Mouse (Mus musculus) megakaryocyte, adult 5-6 weeks (primary cell): ENCODE measurements around the gene Mmp24. TPM values are rescaled to one million over a fixed set of nuclear protein-coding genes. Genes with fewer than 3 reads are reported as not detected.
"Not testable (repeated sequence)": the region's sequence is repeated elsewhere in the genome, so short reads cannot be mapped to it uniquely, and the experiment has no call there.

Experiments
- ATAC-seq: 2 replicates; pipeline ENCODE4 v1.8.0; 2016; ENCODE audit warnings: mild to moderate bottlenecking, inconsistent platforms; ENCODE audit not compliant: poor library complexity, severe bottlenecking
- total RNA-seq, 2 experiments: library from RNA; stranded (forward) in 1 of 2; stranded (reverse) in 1 of 2; fragments of 153-499, 151-499 nt in 1 of 2; fragments of 221-1000, 200-1000 nt in 1 of 2; gene quantifications; 2 replicates each; pipeline versions ENCODE4 v1.2.3 to v1.2.4; 2015 to 2017

Gene Mmp24
- total RNA-seq, 2 experiments from 2014 or later: 0.07 TPM; not detected in 1

GRCm38 (mm10) chr2:155809620-155810019, 34.5 kb downstream of the Mmp24 start:
- no peak for ATAC-seq

- peak; percentile 92 for ATAC-seq
Measured at GRCm38 (mm10) chr2:155811821-155812396, 36.8 kb downstream of the Mmp24 start.

GRCm38 (mm10) chr2:155812637-155813036, 37.5 kb downstream of the Mmp24 start:
- ATAC-seq: no peak

GRCm38 (mm10) chr2:155814829-155815228, 39.7 kb downstream of the Mmp24 start:
- no peak for ATAC-seq

GRCm38 (mm10) chr2:155816179-155816578, 41.0 kb downstream of the Mmp24 start:
- no peak for ATAC-seq

- no peak for ATAC-seq
Measured at GRCm38 (mm10) chr2:155817301-155818245, 42.4 kb downstream of the Mmp24 start.

GRCm38 (mm10) chr2:155818596-155819391, 43.7 kb downstream of the Mmp24 start:
- ATAC-seq: peak; percentile 95

- ATAC-seq: no peak
Measured at GRCm38 (mm10) chr2:155819392-155819448, 44.1 kb downstream of the Mmp24 start, which contains the start of gene BC029722. Gene BC029722, minus strand, starts transcription at chr2:155819426.

- ATAC-seq: peak; percentile 38
Measured at GRCm38 (mm10) chr2:155819449-155820251, 44.5 kb downstream of the Mmp24 start.

GRCm38 (mm10) chr2:155820779-155821178, 45.6 kb downstream of the Mmp24 start:
- ATAC-seq: no peak

- ATAC-seq: no peak
Measured at GRCm38 (mm10) chr2:155823722-155824121, 48.6 kb downstream of the Mmp24 start.

- peak; percentile 17 for ATAC-seq
Measured at GRCm38 (mm10) chr2:155825904-155826629, 50.9 kb downstream of the Mmp24 start.

- ATAC-seq: peak; percentile 95
Measured at GRCm38 (mm10) chr2:155826630-155827424, 51.7 kb downstream of the Mmp24 start, which contains the start of gene Eif6. Gene Eif6, minus strand, starts transcription at chr2:155826925.

- ATAC-seq: no peak
Measured at GRCm38 (mm10) chr2:155830841-155831240, 55.7 kb downstream of the Mmp24 start.

- no peak for ATAC-seq
Measured at GRCm38 (mm10) chr2:155831302-155831701, 56.2 kb downstream of the Mmp24 start.

- ATAC-seq: not testable (repeated sequence)
Measured at GRCm38 (mm10) chr2:155832087-155832486, 56.9 kb downstream of the Mmp24 start.

- ATAC-seq: no peak
Measured at GRCm38 (mm10) chr2:155834732-155835131, 59.6 kb downstream of the Mmp24 start, which contains the start of gene Fam83c. Gene Fam83c, minus strand, starts transcription at chr2:155834854.

- ATAC-seq: no peak
Measured at GRCm38 (mm10) chr2:155837961-155838360, 62.8 kb downstream of the Mmp24 start.

GRCm38 (mm10) chr2:155838961-155839360, 63.8 kb downstream of the Mmp24 start:
- no peak for ATAC-seq
